ENCODE assay signal across 9 mouse cellular contexts in genomic region chr10:97375824-97376223, GRCm38 (mm10).
DNase-seq lines count a peak whose midpoint lies in the region; ATAC-seq and TF ChIP-seq lines count a peak whose summit lies in the region.
"Had no signal": no experiment of that assay in that cellular context is flagged by ENCODE, and none has a peak within 500 bp of the region (broad histone marks: within the 10 kb centered on the region; RNA-seq: fewer than 3 reads in every experiment).

No protein-coding gene starts in this region.

- H3K4me2 ChIP-seq in hindbrain, embryonic 11.5 days (replicated peaks; ENCODE audit: low read depth, low read length), result no peak overlapping the region
- no peak overlapping the region for H3K4me2 ChIP-seq in hindbrain, embryonic 12.5 days (replicated peaks)
- no peak overlapping the region for H3K4me2 ChIP-seq in embryonic facial prominence, embryonic 14.5 days (ENCODE audit: low read depth, low read length)
- no peak overlapping the region for H3K4me2 ChIP-seq in midbrain, postnatal 0 days (ENCODE audit: low read depth, low read length, poor library complexity, severe bottlenecking)
- H3K4me2 ChIP-seq: lung, embryonic 15.5 days had no signal

- ATAC-seq in hindbrain, embryonic 11.5 days (ENCODE audit: low FRiP score), result 0 out of 2 replicates have a peak, but pooled peaks have one; percentile 61
- ATAC-seq in hindbrain, embryonic 12.5 days (ENCODE audit: low FRiP score), result no peak
- ATAC-seq in embryonic facial prominence, embryonic 14.5 days (ENCODE audit: low read depth), result peak; percentile 71
- peak; percentile 76 to 77; a peak in 3 of 4 replicates for ATAC-seq in hematopoietic stem cell, adult 5-6 weeks (replicated peaks in 1 of 2; ENCODE audit: insufficient read depth in 1 of 2, low FRiP score in 2 of 2, low TSS enrichment in 1 of 2, low read depth in 1 of 2, poor library complexity in 2 of 2, severe bottlenecking in 2 of 2)
- no peak for ATAC-seq in midbrain, postnatal 0 days (ENCODE audit: low FRiP score)

- DNase-seq in hindbrain, embryonic 11.5 days (ENCODE audit: low spot score), result peak; percentile 80
- peak; percentile 70 for DNase-seq in brain, adult 2 months (ENCODE audit: low read depth, low spot score)
- DNase-seq in embryonic facial prominence, embryonic 14.5 days (ENCODE audit: low spot score), result peak; percentile 93
- DNase-seq in left cerebral cortex, adult 11 months (ENCODE audit: low spot score), result peak; percentile 12
- peak; percentile 82 for DNase-seq in midbrain, postnatal 0 days (ENCODE audit: low spot score)
- DNase-seq in testis, postnatal 10 days (ENCODE audit: low spot score), result peak; percentile 71

- 9% methylated on average over 2 of the region's 2 CpGs for WGBS in hindbrain, embryonic 11.5 days
- 4% methylated on average over 2 of the region's 2 CpGs for WGBS in hindbrain, embryonic 12.5 days
- 4% methylated on average over 2 of the region's 2 CpGs for WGBS in embryonic facial prominence, embryonic 14.5 days
- 4% methylated on average over 2 of the region's 2 CpGs for WGBS in midbrain, postnatal 0 days

- H3K27me3 ChIP-seq in hindbrain, embryonic 11.5 days (ENCODE audit: control insufficient read depth, insufficient read depth, low read length), result no peaks in the 10 kb centered on the region
- H3K27me3 ChIP-seq in hindbrain, embryonic 12.5 days, result no peaks in the 10 kb centered on the region
- no peaks in the 10 kb centered on the region for H3K27me3 ChIP-seq in embryonic facial prominence, embryonic 14.5 days (replicated peaks; ENCODE audit: control insufficient read depth, insufficient read depth, low read length)
- no peaks in the 10 kb centered on the region for H3K27me3 ChIP-seq in midbrain, postnatal 0 days (ENCODE audit: insufficient read depth, low read length)
- H3K27me3 ChIP-seq: lung, embryonic 15.5 days had no signal

- no peak overlapping the region for H3K4me3 ChIP-seq in hindbrain, embryonic 11.5 days (ENCODE audit: low read depth, low read length)
- no peak overlapping the region for H3K4me3 ChIP-seq in hindbrain, embryonic 12.5 days
- H3K4me3 ChIP-seq in embryonic facial prominence, embryonic 14.5 days (ENCODE audit: low read depth, low read length), result no peak overlapping the region
- no peak overlapping the region for H3K4me3 ChIP-seq in midbrain, postnatal 0 days (ENCODE audit: low read depth, low read length)
- H3K4me3 ChIP-seq: lung, embryonic 15.5 days had no signal

- no peak overlapping the region for H3K9ac ChIP-seq in hindbrain, embryonic 11.5 days (ENCODE audit: low read depth, low read length)
- H3K9ac ChIP-seq in hindbrain, embryonic 12.5 days, result no peak overlapping the region
- no peak overlapping the region for H3K9ac ChIP-seq in embryonic facial prominence, embryonic 14.5 days (ENCODE audit: low read depth, low read length)
- H3K9ac ChIP-seq in midbrain, postnatal 0 days (replicated peaks; ENCODE audit: low read length, poor library complexity, severe bottlenecking), result no peak overlapping the region
- H3K9ac ChIP-seq: lung, embryonic 15.5 days had no signal

- peak; percentile 91 for TF ChIP-seq CTCF in midbrain, postnatal 0 days (IDR thresholded peaks at IDR 0.05)

- H3K36me3 ChIP-seq in hindbrain, embryonic 11.5 days (ENCODE audit: control insufficient read depth, insufficient read depth, low read length), result no peaks in the 10 kb centered on the region
- H3K36me3 ChIP-seq in hindbrain, embryonic 12.5 days, result no peaks in the 10 kb centered on the region
- no peaks in the 10 kb centered on the region for H3K36me3 ChIP-seq in embryonic facial prominence, embryonic 14.5 days (ENCODE audit: control insufficient read depth, insufficient read depth, low read length)
- no peaks in the 10 kb centered on the region for H3K36me3 ChIP-seq in midbrain, postnatal 0 days (ENCODE audit: insufficient read depth, low read length)
- H3K36me3 ChIP-seq: lung, embryonic 15.5 days had no signal

- H3K4me1 ChIP-seq in hindbrain, embryonic 11.5 days (replicated peaks; ENCODE audit: control insufficient read depth, insufficient read depth, low read length), result no peaks in the 10 kb centered on the region
- H3K4me1 ChIP-seq in hindbrain, embryonic 12.5 days, result no peaks in the 10 kb centered on the region
- H3K4me1 ChIP-seq in embryonic facial prominence, embryonic 14.5 days (ENCODE audit: control insufficient read depth, insufficient read depth, low read length), result peaks cover 6% of the 10 kb centered on the region; the same call in 1 of the 2 replicates
- no peaks in the 10 kb centered on the region for H3K4me1 ChIP-seq in midbrain, postnatal 0 days (ENCODE audit: insufficient read depth, low read length)
- H3K4me1 ChIP-seq: lung, embryonic 15.5 days had no signal

- no peaks in the 10 kb centered on the region for H3K9me3 ChIP-seq in hindbrain, embryonic 11.5 days (ENCODE audit: control insufficient read depth, low read length)
- no peaks in the 10 kb centered on the region for H3K9me3 ChIP-seq in hindbrain, embryonic 12.5 days (replicated peaks)
- H3K9me3 ChIP-seq in embryonic facial prominence, embryonic 14.5 days (ENCODE audit: control insufficient read depth, low read length), result no peaks in the 10 kb centered on the region
- H3K9me3 ChIP-seq in midbrain, postnatal 0 days (ENCODE audit: low read length), result no peaks in the 10 kb centered on the region
- H3K9me3 ChIP-seq: lung, embryonic 15.5 days had no signal

- no peak overlapping the region for H3K27ac ChIP-seq in hindbrain, embryonic 11.5 days (ENCODE audit: low read depth, low read length)
- no peak overlapping the region for H3K27ac ChIP-seq in hindbrain, embryonic 12.5 days
- H3K27ac ChIP-seq in embryonic facial prominence, embryonic 14.5 days (replicated peaks; ENCODE audit: low read depth, low read length), result peak overlapping the region; percentile 11; the same call in 1 of the 2 replicates
- no peak overlapping the region for H3K27ac ChIP-seq in midbrain, postnatal 0 days (ENCODE audit: low read depth, low read length)
- H3K27ac ChIP-seq: lung, embryonic 15.5 days had no signal

Comparison
In these comparisons a context has a peak if more than half of its experiments do, and no peak if none do; other contexts are left out.
1. ATAC-seq: peak in hindbrain, embryonic 11.5 days (single experiment), embryonic facial prominence, embryonic 14.5 days (single experiment) and hematopoietic stem cell, adult 5-6 weeks (2 of 2); none in hindbrain, embryonic 12.5 days (single experiment) and midbrain, postnatal 0 days (single experiment).
2. DNase-seq: peak in every context shown above with its lines; median percentile 93 in embryonic facial prominence, embryonic 14.5 days; 82 in midbrain, postnatal 0 days; 80 in hindbrain, embryonic 11.5 days; 71 in testis, postnatal 10 days; 70 in brain, adult 2 months; 12 in left cerebral cortex, adult 11 months.